Mouse (Mus musculus) hindbrain, embryonic 10.5 days (tissue): ENCODE measurements at regions not wholly inside any gene's neighbourhood (a gene's known extent, or its start where the extent isn't known, plus 50 kb on each side); places are given as distances from the start of the nearest gene placed in this dataset.

Experiments
- DNase-seq: peaks from one replicate; pipeline ENCODE4 v3.0.0-alpha.2; 2017; ENCODE audit warnings: low spot score
- H3K27ac ChIP-seq: fragments of 300-500 bp; sonication (generic); 2 replicates; pipeline ENCODE4 v1.5.1; 2016; ENCODE audit warnings: mild to moderate bottlenecking, moderate library complexity
- H3K27me3 ChIP-seq: fragments of 300-500 bp; sonication (generic); 2 replicates; pipeline ENCODE4 v1.6.1; 2016; ENCODE audit warnings: mild to moderate bottlenecking; ENCODE audit not compliant: poor library complexity, insufficient read depth, severe bottlenecking
- H3K36me3 ChIP-seq: fragments of 300-500 bp; sonication (generic); 2 replicates; pipeline ENCODE4 v1.6.1; 2016; ENCODE audit warnings: mild to moderate bottlenecking, moderate library complexity
- H3K4me1 ChIP-seq: fragments of 300-500 bp; sonication (generic); replicated peaks from 2 replicates; pipeline ENCODE4 v1.6.1; 2016; ENCODE audit warnings: mild to moderate bottlenecking
- H3K4me3 ChIP-seq: fragments of 300-500 bp; sonication (generic); 2 replicates; pipeline ENCODE4 v1.5.1; 2016; ENCODE audit warnings: mild to moderate bottlenecking, moderate library complexity
- H3K9me3 ChIP-seq: fragments of 300-500 bp; sonication (generic); 2 replicates; pipeline ENCODE4 v1.6.1; 2016; ENCODE audit warnings: mild to moderate bottlenecking, moderate library complexity
- WGBS: fragments of 180-500 bp; shearing (Covaris S2); methylation state at CpG from one replicate; pipeline ENCODE4 v1.1.7; 2016; 5-methylcytosine and 5-hydroxymethylcytosine counted together

DNA sequence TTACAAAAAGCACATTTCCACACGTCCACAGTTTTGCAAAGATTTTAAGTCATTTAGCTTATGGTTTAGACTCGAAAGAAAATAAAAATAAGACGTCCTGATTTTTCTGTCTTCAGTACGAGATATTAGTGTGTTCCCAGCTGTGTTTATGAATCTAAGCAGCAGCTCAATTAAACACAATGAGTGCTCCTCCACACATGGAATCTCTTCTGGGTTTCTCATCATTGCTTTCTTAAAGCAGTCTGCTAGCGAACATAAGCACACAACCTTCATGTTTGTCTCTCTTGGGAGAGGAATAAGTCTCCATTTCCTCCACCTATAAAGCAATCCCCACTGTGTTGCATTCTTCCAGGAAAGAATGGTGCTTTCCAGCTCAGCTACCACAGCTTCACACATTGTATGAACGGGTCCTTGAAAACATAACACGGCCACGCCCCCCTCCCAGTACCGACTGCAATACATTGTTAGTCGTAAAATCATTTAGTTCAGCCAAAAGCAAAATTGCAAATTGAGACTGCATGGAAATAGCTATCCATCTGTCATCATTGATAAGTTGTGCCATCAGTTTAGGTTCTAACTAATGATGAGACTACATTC is 75.4 kb upstream of the Rap2b start:
- Histone ChIP-seq H3K36me3 (no peaks in the 10 kb centered on the region), H3K27ac (no peak overlapping the region), H3K4me3 (no peak overlapping the region), H3K27me3 (no peaks in the 10 kb centered on the region), H3K4me1 (0 out of 2 replicates have a peak, but pooled peaks cover 5% of the 10 kb centered on the region), H3K9me3 (no peaks in the 10 kb centered on the region)
- 64% methylated on average over 10 of the region's 10 CpGs for WGBS
- no peak for DNase-seq

DNA sequence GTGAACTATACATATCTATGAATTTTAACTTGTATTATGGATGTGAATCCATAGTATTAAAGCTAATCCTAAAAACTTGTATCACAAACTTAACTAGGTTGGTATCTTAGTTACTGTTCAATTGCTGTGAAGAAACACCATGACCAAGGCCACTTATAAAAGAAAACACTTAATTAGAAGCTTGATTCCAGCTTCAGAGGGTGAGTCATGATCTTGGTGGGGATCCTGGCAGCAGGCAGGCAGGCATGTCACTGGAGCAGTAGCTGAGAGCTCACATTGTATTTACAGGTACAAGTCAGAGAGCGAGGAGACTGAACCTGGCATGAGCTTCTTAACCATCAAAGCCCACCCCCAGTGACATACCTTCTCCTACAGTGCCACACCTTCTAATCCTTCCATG is 73.2 kb upstream of the Rap2b start:
- no peaks in the 10 kb centered on the region for H3K9me3 ChIP-seq
- no peak for DNase-seq
- no peak overlapping the region for H3K27ac ChIP-seq
- no peaks in the 10 kb centered on the region for H3K27me3 ChIP-seq
- H3K4me3 ChIP-seq = no peak overlapping the region
- H3K4me1 ChIP-seq = 0 out of 2 replicates have a peak, but pooled peaks cover 5% of the 10 kb centered on the region
- no peaks in the 10 kb centered on the region for H3K36me3 ChIP-seq
- WGBS = 85% methylated on average over 1 of the region's 1 CpGs

DNA sequence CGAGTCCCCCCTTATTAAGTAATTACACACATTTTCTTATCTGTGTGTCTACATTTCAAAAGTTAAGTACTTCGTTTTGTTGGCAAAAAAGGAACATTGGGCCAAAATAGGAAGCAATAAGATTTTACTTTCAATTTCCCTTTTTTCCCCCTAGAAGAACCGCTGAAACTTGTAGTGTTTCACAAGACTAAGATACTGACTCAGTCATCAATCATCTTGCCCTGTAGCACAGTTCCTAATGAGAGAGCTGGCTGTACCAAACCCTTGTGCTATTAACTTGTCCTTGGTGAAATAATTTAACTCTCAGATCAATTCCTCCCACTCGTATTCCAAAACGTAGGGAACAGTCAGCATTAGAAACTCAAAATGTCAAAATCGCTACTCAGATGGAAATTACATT is 66.6 kb upstream of the Rap2b start:
- 87% methylated on average over 6 of the region's 6 CpGs for WGBS
- no peaks in the 10 kb centered on the region for H3K9me3 ChIP-seq

DNA sequence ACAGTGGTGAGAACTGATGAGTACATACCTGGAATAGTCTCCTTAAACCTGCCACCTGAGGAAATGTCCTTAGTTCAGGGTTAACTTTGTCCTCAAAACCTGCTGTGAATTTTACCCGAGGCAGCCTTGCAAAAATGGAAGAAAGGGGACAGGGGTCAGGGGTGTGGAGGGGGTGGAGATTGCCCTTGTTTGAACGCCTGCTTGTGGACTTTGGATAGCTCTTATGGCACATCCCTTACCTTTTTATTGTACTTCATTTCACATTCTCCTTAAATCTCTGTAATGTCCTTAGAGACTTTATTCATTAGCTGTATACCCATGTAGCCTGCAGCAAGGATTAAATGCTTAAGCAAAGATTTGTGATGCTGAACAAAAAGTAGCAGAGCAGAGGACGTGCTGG is 64.1 kb upstream of the Rap2b start:
- Histone ChIP-seq H3K4me3 (no peak overlapping the region), H3K36me3 (no peaks in the 10 kb centered on the region), H3K27me3 (no peaks in the 10 kb centered on the region), H3K9me3 (no peaks in the 10 kb centered on the region), H3K4me1 (no peaks in the 10 kb centered on the region), H3K27ac (no peak overlapping the region)
- 72% methylated on average over 3 of the region's 3 CpGs for WGBS
- no peak for DNase-seq

More for the DNA sequence above, 66.6 kb upstream of the Rap2b start:
- Histone ChIP-seq H3K27me3 (no peaks in the 10 kb centered on the region), H3K4me3 (no peak overlapping the region), H3K27ac (no peak overlapping the region), H3K4me1 (no peaks in the 10 kb centered on the region), H3K36me3 (no peaks in the 10 kb centered on the region)
- no peak for DNase-seq

DNA sequence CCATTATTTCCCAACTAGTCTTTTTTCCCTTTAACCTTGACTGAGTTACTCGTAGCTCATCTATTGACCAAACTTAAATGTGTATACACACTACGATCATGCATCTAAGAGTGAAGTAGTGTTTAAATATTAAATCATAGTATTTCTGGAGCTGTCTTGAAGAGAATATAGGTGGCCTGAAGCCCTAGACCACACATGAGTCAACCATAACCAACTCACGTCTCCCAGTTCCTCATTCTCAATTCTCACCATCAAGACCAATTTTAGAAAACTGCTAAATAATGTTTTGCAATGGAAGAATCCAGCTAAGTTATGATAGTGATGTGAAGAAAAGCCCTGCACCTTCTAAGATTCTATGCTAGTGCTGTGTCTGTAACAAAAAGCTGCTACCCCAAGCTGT is 59.2 kb upstream of the Rap2b start:
- WGBS = 90% methylated on average over 3 of the region's 3 CpGs
- H3K4me3 ChIP-seq = no peak overlapping the region
- no peak for DNase-seq

DNA sequence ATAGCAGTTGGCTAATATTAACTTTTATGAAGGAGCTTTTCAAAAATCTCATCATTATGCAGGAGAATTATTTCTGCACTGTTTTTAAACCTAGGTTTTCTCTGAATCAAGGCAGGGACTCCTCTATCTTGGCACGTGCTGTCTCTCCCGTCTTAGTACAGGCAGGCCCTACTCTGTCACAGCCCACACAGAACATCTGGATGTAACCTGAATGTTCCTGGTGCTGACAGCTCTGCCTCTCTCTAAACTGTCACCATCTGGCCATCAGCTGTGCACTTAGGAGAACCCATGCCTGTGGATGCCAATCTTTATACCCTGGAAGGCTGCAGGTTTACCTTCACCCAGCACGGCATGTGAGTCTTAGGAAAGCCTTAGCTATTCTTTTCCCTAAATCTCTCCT is 58.0 kb upstream of the Rap2b start:
- Histone ChIP-seq H3K4me1 (no peaks in the 10 kb centered on the region), H3K27ac (no peak overlapping the region), H3K27me3 (no peaks in the 10 kb centered on the region), H3K9me3 (no peaks in the 10 kb centered on the region), H3K4me3 (no peak overlapping the region), H3K36me3 (no peaks in the 10 kb centered on the region)
- WGBS = 76% methylated on average over 3 of the region's 3 CpGs
- DNase-seq = peak; percentile 7

More for the DNA sequence above, 59.2 kb upstream of the Rap2b start:
- no peaks in the 10 kb centered on the region for H3K36me3 ChIP-seq
- H3K4me1 ChIP-seq = no peaks in the 10 kb centered on the region
- no peaks in the 10 kb centered on the region for H3K27me3 ChIP-seq
- no peaks in the 10 kb centered on the region for H3K9me3 ChIP-seq
- H3K27ac ChIP-seq = no peak overlapping the region

DNA sequence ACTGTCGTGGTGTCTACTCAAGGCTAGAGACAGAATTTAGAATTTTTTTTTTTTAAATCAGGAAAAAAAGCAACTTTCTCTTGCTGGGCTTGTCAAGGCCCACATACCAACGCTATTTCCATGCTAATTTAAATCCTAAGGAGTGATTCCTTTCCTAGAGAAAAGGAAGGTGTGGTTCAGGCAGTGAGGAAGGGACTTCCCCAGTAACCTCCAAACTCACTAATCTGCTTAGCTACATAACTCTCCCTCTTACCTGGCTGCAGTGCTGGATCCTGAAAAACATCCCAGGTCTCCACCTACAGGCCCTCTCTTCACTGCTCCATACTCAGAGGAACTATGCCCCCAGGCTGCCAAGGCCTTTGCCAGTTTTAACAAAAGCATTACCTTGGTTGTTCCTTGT is 55.1 kb upstream of the Rap2b start:
- DNase-seq = no peak
- WGBS = 50% methylated on average over 2 of the region's 2 CpGs
- H3K27ac ChIP-seq = no peak overlapping the region
- H3K4me3 ChIP-seq = no peak overlapping the region
- H3K27me3 ChIP-seq = no peaks in the 10 kb centered on the region
- no peaks in the 10 kb centered on the region for H3K36me3 ChIP-seq
- H3K9me3 ChIP-seq = no peaks in the 10 kb centered on the region
- no peaks in the 10 kb centered on the region for H3K4me1 ChIP-seq

DNA sequence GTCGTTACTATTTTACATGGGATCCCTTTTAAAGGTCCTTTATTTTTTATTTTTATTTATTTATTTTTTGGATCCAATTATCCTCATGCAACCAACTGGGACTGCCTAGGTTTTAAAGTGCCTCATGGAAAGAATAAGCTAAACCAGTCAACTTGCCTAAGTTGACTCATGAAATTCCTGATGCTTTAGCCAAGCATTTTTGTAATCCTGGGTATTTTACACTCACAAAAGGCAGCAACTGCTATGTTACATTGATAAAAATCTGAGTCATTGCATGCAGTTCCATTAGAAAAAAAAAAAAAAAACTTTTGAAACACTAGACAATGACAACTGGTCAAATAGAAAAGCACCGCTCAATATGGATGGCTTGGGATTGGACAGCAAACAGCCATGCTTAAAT is 52.7 kb upstream of the Rap2b start:
- Histone ChIP-seq H3K4me3 (no peak overlapping the region), H3K27me3 (no peaks in the 10 kb centered on the region), H3K27ac (no peak overlapping the region), H3K36me3 (no peaks in the 10 kb centered on the region), H3K4me1 (no peaks in the 10 kb centered on the region), H3K9me3 (no peaks in the 10 kb centered on the region)
- 93% methylated on average over 2 of the region's 2 CpGs for WGBS
- no peak for DNase-seq

DNA sequence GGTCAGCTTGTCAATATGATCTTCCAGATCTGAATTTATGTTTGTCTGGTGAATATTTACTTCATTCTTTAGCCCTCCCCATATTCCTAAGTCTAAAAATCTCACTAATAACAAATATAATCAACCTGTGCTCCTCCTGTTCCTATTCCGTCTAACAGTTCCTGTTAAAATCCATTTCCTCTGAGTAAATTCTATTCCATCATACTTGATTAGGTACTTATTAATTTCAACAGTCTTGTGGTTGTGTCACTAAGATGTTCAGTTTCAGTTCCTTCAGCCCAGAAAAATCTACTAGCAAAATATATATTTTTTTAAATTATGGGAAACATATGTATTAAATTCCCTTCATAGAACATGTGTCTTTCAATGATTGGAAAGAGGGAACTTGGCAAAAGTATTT is 52.2 kb upstream of the Rap2b start:
- Histone ChIP-seq H3K27me3 (no peaks in the 10 kb centered on the region), H3K36me3 (no peaks in the 10 kb centered on the region), H3K27ac (no peak overlapping the region), H3K4me3 (no peak overlapping the region), H3K4me1 (no peaks in the 10 kb centered on the region), H3K9me3 (no peaks in the 10 kb centered on the region)
- WGBS = 82% methylated on average over 1 of the region's 1 CpGs
- no peak for DNase-seq
